Mouse (Mus musculus) embryonic fibroblast, embryonic 13.5 days (primary cell): ENCODE results near the gene C1ql4.

Source experiments
- CTCF ChIP-seq: IDR thresholded peaks from 2 replicates; pipeline ENCODE4 v1.5.1; 2011; ENCODE audit warnings: mild to moderate bottlenecking, control low read depth, low read length, moderate library complexity, borderline replicate concordance; ENCODE audit not compliant: insufficient read depth
- POLR2A ChIP-seq: IDR thresholded peaks from 2 replicates; pipeline ENCODE4 v1.6.1; 2011; ENCODE audit warnings: low read depth, mild to moderate bottlenecking, control low read depth, low read length, moderate library complexity

DNA sequence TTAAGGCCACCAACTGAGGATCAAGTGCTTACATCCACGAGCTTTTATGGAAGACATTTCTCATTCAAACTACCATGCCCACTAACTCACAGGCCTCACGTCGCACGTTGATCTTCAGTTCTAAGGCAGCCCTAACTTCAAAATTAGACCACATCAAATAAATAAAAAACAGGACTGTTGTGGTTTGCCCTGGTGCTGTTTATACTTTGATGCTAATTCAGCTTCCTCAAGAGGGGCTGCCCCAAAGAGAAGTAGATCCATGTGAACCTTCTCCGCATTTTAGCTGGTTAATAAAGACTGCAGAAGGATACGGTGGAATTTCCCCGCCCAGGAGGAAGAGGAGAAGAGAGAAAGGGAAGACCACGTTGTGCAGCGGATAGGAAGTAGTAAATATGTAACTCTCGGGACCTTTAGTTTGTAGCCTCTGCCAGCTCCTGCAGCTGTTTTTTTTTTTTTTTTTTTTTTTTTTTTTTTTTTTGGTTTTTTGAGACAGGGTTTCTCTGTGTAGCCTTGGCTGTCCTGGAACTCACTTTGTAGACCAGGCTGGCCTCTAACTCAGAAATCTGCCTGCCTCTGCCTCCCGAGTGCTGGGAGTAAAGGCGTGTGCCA, 22.0 kb downstream of the C1ql4 start:
- TF ChIP-seq CTCF (no peak), POLR2A (no peak)
